Mouse (Mus musculus) mouse trophoblast stem cell (cell line): ENCODE data around the gene Mettl27.

Experiments used
- in situ Hi-C, 2 experiments: fragments of 300-500 bp; cut with MseI, MboI; formaldehyde crosslinking; loops; 2 replicates in 1 of 2; 3 replicates in 1 of 2; pipeline ENCODE4 v1.15.1; 2025

Gene Mettl27

DNA sequence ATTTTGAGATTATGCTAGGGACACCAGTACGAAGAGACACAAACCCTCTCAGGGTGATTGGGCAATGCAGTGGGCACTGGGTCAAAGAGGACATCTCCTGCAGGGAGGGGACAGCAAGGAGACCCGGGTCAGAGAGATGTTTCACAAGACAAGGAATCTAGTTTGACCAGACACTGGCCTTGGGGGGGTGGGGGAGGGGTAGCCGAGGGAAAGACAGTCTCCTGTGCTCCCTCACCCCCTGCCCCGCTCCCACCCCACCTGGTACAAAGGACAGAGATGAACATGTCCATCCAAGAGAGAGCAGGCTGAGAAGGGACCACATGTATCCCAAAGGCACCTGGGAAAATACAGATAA, 15.9 kb downstream of the Mettl27 start:
- in situ Hi-C loops: no loop called here

DNA sequence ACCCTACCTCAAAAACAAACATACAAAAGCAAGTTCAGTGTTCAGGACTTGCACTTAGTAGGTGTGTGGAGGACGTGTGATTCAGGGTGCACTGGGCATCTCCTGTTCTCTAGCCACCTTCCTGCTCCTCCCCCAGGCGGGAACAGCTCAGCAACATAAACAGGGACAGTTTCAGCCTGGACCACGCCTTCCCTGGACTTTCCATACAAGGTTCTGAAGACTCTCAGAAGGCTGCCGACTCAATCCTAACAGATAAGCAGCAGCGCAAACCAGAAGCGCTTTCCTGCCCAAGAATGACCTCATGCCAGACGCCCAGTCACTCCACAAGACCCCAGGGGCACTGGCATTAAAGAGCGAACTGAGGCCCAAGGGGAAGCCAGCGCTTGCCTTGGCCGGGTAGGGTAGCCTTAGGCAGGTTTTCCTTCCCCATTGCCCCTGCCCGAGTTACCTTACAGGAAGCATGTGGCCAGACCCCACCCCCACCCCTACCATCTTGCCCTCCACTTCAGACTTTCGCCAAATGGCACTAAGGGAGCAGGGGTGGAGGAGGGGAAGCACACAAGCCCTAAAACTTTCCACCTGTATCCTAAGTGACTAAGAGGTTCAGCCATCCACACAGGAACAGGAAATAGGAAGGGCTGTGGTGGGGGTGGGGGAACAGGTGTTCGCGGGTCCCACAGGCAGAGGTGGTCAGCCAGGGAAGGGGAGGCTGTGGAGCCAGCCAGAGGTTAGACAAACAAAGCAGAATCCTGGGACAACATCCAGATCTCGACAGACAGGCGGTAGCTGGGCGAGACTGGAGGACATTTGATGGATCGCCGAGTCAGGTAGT, 19.1 kb downstream of the Mettl27 start:
- in situ Hi-C loops: no loop called here

DNA sequence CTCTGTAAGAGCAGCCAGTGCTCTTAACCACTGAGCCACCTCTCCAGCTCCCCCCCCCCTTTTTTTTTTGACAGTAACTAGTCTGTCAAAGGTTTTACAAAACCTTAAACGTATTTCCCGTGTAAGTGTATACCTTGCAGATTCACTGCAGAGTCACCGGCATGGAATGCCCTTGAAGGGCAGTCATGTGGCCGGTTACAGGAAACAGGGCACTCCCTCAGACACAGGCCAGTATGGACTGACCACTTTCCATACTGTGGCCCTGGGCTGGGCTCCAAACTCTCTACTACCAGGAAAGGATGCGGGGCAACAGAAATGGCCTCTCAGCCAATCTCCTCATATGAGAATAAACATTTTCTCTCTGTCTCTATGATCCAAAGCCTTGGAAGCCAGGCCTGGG, 23.3 kb downstream of the Mettl27 start:
- in situ Hi-C loops: no loop called here

DNA sequence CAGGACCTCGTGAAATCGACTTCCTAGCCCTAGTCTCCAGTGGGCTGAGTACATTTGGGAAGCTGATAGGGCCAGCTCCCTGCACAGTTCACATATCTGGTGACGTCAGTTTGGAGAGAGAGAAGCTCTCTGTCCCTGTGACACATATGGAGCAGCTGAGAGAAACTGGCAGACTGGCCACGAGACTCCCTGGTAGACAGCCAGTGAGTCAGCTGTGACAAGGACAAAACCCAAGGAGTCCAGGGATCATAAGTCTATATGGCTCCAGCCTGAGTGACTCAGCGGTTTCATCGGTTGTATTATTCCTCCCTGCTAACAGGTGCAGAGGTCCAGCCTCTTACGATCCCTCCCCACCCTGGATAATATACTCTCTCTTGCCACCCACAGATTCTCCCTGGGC, 26.9 kb downstream of the Mettl27 start:
- in situ Hi-C loops: no loop called here

DNA sequence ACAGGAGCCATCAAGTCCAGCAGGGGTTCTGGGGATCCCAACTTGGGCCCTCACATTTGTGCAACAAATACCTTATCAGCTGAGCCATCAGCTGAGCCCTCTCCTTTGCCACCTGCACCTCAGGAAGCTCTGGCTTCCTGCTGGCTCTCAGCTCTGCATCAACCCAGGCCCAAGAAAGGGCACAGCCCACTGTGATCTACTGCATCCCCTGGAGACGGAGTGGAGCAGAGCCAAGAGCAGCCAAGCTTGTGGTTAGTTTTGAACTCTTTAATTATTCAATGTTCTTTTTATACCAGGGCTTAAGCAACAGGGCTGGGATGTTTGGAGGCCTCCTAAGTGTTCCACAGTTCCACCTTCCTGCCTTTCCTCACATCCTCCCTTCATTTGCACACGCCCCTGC, 28.3 kb downstream of the Mettl27 start:
- in situ Hi-C loops: loop anchor here in 1 of 2 experiments (5.0 kb wide), 1 partner anchor 33 kb away; no protein-coding TSS in a partner anchor

DNA sequence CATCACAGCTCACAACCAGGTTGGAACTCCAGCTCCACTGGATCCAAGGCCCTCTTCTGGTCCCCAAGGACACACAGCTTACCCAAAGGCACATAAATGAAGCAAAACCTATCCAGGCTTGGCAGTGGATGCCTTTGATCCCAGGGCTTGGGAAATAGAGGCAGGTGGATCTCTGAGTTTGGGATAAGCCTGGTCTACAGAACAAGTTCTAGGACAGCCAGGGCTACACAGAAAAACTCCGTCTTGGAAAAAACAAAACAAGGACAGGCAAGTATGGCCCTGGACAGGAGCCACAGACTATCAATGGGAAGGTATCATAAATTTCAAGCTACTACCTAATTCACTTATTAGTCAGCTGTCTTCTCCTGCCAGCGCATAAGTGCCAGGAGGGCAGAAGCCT, 29.4 kb downstream of the Mettl27 start:
- in situ Hi-C loops: loop anchor here in 1 of 2 experiments (5.0 kb wide), 1 partner anchor 34 kb away; no protein-coding TSS in a partner anchor

DNA sequence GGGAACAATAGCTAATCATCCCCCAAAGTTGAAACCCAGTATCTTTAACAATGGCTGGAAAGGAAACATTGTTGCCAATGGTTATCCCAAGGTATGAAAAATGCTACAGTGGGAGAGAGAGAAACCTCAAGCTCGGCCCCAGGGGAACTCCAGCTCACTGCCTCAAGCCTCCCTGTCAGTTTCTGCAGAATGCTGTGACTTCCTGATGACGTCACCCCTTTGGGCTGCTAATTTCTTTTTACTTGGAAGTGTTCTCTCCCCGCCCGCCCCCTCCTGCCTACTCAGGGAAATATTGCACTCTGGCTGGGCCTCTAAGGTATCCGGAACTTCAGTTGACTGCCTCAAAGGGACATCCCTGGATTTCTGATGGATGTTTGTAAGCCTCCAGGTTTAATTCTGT, 31.4 kb downstream of the Mettl27 start:
- in situ Hi-C loops: loop anchor here in 1 of 2 experiments (5.0 kb wide), 1 partner anchor 36 kb away; no protein-coding TSS in a partner anchor

DNA sequence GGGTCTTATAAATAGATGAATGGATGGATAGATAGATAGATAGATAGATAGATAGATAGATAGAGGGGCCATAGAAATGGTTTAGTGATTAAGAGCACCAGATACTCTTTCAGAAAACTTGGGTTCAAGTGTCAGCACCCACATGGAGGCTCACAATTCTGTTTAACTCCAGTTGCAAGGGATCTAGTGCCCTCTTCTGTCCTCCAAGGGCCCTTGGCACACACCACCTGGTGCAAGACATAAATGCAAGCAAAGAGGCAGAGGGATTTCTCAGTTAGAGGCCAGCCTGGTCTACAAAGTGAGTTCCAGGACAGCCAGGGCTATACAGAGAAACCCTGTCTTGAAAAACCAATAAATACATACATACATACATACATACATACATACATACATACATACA, 32.5 kb downstream of the Mettl27 start:
- in situ Hi-C loops: loop anchor here (5.0 kb wide), 2 partner anchors 37 to 52 kb away; no protein-coding TSS in a partner anchor

DNA sequence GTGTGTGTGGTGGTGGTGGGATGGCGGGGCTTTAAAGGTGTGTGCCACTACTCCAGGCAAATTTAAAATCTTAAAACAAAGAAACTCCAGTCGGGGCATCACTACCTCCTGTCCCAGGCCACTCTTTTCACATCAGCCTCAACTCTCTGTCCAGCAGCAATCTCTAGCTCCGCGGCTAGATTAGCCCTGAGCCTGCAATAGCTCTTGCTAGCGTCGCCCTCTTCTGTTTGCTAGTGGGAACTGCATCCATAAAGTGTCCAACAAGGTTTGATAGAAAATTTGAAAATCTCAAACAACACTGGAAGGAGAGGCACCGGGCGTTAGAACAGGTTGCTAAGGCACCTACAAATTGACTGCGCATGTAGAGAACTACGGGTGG, 33.3 kb downstream of the Mettl27 start:
- in situ Hi-C loops: loop anchor here in 1 of 2 experiments (5.0 kb wide), 1 partner anchor 53 kb away; no protein-coding TSS in a partner anchor

DNA sequence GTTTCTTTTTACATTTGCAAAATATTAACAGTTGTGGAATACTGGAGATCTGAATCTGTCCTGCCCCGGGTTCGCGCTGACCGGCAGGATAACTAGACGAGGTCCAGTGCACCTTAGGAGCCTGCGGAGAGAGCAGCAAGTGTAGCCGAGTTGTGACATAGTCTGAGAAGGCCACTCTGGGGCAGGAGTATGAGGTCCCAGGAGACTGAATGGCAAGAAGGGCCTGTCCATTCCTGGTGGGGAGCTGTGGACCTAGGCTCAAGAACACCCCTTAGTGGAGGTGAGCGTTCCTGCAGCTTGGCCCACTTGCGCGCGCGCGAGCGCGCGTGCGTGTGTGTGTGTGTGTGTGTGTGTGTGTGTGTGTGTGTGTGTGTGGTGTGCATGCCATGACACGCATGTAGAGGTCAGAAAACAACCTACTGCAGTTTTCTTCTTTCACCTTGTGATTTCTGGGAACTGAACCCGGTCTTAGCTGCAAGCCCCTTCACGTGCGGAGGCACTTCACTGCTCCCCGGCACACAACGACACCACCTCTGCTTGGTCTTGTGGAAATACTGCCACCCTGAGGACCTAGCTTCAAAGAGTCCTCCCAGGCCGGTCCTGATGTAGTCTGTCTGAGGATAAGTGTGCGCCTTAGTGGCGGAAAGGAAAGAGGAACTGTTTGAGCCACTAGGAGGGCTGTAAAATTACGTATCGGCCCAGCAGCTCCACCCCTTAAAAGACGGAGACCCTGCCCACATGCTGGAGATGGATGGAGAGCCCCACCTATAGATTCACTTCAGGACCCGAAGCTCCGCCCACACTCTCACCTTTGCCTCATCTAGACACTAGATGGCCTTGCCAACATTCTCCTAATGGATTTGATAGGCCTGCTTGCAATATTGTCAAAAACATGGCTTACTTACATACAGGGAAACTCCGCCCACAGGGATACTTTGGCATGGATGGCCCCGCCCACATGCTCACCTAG, 34.0 kb downstream of the Mettl27 start:
- in situ Hi-C loops: loop anchor here in 1 of 2 experiments (5.0 kb wide), 1 partner anchor 54 kb away; no protein-coding TSS in a partner anchor

DNA sequence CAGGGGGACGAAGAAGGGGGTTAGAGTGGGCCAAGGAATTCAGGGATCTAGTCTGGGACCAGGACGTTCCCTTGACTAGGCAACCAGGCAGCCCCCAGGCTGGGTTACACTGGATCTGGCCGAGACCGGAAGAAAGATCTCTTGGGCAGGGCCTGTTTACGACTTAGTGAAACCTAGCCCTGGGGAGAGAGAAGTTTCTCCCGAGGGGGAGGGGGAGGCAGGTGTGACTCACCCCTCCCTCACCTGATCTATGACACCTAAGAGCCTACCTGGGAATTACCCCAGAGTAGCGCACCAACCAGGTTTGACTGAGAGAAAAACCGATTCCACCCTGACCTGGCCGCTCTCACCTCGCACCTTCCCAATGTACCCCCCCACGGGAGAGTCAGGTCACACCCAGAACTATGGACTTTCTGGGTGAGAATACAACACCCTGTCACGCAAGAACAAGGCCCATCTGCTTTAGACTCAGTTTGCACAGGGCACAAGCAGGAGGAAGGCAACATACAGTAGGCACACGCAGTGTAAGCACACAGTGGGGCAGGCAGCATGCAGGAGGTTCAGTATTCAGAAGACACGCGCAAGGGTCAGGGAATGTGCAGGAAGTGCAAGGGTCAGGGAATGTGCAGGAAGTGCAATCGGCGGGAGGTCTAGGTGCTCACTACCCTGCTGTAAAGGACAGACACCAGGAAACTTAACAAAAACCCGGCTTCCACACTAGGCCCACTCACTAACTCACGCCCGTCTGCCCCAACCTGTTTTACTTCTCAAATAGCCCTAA, 35.2 kb downstream of the Mettl27 start:
- in situ Hi-C loops: loop anchor here in 1 of 2 experiments (5.0 kb wide), 1 partner anchor 55 kb away; no protein-coding TSS in a partner anchor

DNA sequence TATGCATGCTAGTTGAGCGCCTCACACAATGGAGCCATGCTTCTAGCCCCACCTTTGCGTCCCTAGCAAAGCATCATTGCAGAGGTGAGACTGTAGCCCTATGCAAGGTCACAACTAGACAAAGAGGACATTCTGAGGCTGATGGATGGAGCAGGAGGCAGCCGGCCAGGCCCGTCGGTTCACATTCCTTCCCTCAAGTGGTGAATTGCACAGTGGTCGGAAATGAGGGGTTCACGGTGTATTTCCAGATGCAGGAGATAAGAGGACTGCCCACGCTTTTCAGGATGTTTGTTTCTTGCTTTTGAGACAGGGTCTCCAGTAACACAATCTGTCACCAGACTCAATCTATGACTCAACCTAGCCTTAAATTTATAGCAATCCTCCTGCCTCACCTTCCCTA, 38.5 kb downstream of the Mettl27 start:
- in situ Hi-C loops: no loop called here

DNA sequence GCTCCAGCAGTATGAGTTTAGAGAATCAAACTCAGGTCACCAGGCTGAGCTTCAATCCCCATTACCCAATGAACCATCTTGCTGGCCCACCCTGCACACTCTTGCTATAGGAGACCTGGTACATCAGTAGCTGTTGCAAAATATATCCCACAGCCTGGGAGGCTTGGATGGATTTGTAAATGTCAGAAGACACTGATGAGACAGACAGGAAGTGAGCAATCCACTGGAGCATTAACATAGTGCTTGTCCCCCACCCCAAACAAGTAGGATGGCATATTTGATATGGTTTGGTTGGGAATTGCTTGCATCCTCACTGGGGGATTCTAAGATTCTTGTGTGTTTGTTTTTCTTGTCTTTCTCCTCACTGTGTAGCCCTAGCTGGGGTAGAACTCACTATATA, 40.9 kb downstream of the Mettl27 start:
- in situ Hi-C loops: no loop called here

DNA sequence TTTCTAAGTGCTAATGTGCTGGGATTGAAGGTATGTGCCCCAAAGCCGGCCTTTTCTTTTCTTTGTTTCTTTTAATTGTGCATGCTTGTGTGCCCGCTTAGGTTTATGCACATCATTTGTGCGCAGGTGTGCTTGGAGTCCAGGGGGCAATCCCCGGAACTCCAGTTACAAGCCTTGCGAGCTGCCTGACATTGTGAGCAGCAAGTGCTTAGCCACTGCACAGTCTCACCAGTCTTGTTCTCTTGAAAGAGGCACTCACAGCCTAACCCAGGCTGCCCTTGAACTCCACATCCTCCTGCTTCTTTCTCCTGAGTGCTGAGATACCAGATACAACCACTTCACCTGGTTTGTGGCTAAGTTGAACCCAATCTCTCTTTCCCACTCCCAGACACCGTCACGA, 41.4 kb downstream of the Mettl27 start:
- in situ Hi-C loops: no loop called here

DNA sequence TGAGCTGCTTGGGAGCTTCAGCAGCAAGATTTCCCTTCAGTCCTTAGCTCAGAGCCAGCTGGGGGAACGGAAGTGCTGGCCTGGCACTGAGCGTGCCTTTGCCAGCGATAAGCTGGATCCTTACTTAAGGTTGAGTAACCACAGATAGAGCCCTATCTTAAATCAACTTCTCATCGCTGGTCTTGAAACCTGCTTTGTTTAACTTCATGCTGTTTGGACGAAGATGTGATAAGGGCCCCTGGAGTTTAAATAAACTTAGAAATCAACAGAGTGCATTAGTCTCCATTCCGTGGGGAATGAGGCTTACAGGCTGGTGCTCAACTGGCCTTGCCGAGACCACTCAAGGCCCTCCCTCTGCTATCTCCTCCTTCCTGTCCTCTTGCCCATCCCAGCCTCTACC, 42.1 kb downstream of the Mettl27 start:
- in situ Hi-C loops: no loop called here

DNA sequence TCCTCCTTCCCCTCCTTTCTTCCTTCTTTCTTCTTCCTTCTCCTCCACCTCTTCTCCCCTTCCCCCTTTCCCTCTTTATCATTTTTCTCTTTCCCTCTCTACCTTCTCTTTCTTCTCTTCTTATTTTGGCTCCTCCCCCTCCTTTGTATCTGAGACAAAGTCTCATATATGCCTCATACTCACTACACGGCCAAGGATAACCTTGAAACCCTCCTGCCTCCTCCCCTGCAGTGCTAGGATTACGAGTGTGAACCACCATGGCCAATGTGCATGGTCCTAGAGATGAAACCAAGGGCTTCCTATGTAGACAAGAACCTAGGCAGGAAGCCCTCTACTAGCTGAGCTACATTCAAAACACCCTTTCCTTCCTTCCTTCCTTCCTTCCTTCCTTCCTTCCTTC, 42.8 kb downstream of the Mettl27 start:
- in situ Hi-C loops: no loop called here

DNA sequence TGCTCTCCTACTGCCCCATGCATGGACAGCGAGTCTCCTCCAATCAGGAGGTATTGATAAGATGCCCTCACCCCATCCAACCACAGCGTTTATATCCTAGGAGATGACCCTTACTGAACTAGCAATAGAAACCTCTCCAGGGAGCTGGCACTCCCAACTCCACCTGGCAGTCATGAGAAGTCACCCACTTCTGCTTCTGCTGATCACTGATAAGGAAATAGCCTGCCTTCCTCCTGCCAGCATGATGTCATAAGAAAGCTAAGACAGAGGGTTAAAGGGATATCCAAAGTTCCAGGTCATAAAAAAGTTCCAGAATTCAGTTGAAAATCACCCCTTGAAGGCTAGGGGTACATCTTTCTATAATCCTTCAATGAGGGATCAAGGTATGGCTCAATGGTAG, 44.0 kb downstream of the Mettl27 start:
- in situ Hi-C loops: no loop called here

DNA sequence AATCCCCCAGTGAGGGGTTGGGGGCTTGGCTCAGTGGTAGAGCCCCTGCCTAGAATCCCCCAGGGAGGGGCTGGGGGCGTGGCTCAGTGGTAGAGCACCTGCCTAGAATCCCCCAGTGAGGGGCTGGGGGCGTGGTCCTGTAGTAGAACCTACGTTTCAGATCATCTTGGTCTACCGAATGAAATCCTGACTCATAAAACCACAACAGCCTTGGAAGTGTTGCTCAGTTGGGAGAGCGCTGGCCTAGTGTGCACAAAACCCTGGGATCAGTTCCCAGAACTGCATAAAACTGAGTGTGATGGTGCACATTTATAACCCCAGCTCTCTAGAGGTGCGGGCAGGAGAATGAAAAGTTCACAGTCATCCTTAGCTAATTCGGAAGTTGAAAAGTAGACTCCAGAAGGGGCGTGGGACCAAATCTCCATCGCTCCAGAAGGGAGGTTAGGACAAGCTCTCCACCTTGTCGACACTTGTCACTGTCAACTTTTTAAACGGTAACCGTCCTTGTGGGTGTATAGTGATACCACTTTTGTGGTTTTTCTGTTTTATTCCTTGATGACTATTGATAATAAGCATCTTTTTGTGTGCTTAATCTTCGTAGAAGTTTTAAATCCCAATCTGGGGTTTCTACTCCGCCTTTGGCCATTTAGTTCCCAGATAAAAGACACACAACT, 44.5 kb downstream of the Mettl27 start:
- in situ Hi-C loops: no loop called here

DNA sequence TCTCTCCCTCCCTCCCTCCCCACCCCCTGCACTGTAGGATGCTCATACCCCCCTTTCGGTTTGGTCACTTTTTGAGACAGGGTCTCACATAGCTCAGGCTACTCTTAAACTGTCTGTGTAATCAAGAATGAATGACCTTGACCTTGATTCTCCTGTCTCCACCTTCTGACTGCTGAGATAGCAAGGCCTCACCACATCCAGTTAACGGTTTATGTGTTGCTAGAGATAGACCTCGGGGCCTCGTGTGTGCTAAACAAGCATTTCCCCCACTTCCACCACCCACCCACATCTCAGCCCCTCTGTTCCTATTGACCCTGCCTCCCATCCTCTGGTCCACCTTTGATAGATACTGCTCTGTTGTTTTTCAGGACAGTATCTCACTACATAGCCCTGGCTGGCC, 45.7 kb downstream of the Mettl27 start:
- in situ Hi-C loops: no loop called here

DNA sequence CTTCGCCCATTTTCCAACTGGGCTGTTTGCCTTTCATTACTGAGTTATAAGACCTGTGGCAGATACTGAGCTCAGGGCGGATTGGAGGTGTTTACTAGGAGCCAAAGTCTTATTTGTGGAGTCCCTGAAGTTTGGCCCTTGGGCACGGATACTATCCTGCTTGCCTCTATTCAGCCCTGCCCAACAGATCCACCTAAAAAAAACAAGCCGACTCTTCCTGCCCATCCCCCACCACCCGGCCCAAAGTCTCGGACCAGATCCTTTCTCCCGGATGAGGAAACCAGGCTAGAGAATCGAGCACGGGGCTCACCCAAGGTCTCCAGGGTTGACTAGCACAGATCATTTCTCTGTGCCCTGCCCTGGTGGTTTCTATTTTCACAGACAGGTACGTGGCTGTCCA, 49.0 kb downstream of the Mettl27 start:
- in situ Hi-C loops: no loop called here

DNA sequence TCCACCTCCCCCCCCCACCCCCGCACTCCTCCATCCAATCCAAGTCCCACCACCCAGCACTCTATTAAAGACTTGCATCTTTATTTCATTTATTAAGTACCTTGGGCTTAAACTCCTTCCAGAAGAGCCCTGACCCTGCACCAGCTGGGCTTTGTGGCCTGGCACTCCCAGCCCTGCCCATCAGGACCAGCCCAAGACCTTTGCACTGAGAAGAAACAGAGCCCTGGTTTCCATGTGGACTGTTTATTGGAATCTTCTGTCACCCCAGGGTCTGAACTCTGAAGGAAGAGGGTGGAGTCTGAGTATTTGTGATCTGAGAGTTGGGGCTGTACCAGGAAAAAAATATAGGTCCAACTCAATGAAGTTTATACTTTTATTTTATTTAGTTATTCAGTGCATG, 50.9 kb downstream of the Mettl27 start:
- in situ Hi-C loops: no loop called here
